Mouse (Mus musculus) C2C12 (cell line): ENCODE measurements around the gene Cul9.

Experiments
- CEBPB ChIP-seq: IDR thresholded peaks from one replicate; pipeline ENCODE4 v1.6.1; 2011; ENCODE audit warnings: low read depth, mild to moderate bottlenecking, control low read depth, moderate library complexity
- CTCF ChIP-seq: IDR thresholded peaks from one replicate; pipeline ENCODE4 v1.5.1; 2011; ENCODE audit not compliant: control insufficient read depth, insufficient read depth, insufficient read length
- MAX ChIP-seq: IDR thresholded peaks from one replicate; pipeline ENCODE4 v1.6.1; 2011; ENCODE audit warnings: mild to moderate bottlenecking, control low read depth
- MYOG ChIP-seq: IDR thresholded peaks from one replicate; pipeline ENCODE4 v1.6.1; 2011; ENCODE audit not compliant: control insufficient read depth, insufficient read length; ENCODE audit errors: extremely low read depth
- USF1 ChIP-seq: IDR thresholded peaks from one replicate; pipeline ENCODE4 v1.6.1; 2011; ENCODE audit warnings: low read depth, mild to moderate bottlenecking, control low read depth, moderate library complexity

- no peak for TF ChIP-seq CTCF
- no peak for TF ChIP-seq CEBPB
- no peak for TF ChIP-seq USF1
- no peak for TF ChIP-seq MAX
- TF ChIP-seq MYOG: no peak
Measured at GRCm38 (mm10) chr17:46553469-46553868, 7.3 kb upstream of the Cul9 start.
